Mouse (Mus musculus): Measurements from ENCODE around the gene Slc26a5.

The Slc26a5 gene

DNA sequence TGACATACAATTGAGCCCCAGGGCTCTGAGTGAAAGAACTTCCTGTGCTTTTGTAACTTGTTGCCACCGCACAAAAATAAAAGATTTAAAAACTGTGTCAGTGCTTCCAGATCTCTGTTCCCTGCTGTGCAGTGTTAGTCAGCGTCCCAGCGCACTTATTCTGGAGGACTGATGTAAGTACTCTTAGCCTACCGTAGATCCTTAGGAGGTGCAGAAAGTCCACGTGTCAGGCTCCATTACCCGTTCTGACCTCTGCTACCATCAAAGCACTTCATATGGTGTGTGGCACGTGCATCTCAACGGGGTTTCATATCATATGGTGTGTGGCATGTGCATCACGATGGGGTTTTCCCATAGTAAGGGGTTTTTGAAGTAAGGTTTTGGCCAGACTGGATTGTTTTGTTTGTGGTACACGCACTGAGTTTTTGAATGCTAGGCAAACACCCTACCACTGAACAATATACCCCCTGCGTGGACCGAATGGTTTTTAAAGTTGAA lies 61.7 kb downstream of the Slc26a5 start:
- DNase-seq: no peak

DNA sequence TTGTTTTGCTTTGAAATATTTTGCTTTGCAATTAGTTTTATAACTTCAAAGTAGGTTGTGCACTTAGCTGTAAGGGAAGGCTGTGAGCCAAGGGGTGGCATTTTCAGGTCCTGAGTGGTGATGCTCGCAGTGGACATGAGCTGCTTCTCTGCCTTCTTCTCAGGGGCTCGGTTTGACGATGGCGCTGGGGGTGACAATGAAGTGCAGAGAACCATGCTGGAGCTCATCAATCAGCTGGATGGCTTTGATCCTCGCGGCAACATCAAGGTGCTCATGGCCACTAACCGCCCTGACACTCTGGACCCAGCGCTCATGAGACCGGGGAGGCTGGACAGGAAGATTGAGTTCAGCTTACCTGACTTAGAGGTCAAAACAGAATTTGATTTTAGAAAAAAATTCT lies 62.5 kb downstream of the Slc26a5 start:
- DNase-seq: no peak

DNA sequence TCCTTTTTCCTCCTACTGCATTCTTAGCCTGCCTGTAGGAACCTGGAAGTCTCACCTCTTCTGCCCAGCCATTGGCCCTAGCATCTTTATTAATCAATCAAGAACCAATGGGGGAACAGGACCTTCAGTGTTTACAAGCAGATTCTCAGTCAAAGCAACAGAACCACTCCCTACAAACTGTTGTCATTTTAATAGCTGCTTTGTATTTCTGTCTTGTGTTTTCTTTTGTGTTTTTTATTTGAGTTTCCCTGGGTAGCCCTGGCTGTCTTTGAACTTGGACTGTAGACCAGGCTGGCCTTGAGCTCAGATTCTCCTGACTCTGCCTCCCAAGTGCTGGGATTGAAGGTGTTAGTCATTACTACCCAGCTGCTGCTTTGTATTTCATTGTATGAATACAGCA lies 73.2 kb downstream of the Slc26a5 start:
- no peak for DNase-seq

DNA sequence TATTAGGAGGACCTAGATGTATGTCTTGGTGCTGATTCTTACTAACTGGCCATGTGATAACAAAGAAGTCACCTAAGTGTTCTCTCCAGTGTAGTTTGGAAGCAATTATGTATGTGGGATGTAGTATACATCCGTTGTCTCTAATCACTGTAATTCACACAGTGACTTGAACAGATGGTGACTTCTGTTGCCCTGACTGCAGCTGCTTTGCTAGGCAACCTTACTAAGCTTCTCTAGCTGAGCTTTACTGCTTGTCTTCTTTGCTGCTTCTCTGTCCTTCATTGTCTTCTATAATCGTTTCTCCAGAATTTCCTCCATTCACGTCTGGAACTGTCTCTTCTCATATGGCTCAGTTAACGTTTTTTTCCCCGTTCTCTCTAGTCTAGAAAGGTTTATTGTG lies 76.3 kb downstream of the Slc26a5 start:
- DNase-seq: no peak

DNA sequence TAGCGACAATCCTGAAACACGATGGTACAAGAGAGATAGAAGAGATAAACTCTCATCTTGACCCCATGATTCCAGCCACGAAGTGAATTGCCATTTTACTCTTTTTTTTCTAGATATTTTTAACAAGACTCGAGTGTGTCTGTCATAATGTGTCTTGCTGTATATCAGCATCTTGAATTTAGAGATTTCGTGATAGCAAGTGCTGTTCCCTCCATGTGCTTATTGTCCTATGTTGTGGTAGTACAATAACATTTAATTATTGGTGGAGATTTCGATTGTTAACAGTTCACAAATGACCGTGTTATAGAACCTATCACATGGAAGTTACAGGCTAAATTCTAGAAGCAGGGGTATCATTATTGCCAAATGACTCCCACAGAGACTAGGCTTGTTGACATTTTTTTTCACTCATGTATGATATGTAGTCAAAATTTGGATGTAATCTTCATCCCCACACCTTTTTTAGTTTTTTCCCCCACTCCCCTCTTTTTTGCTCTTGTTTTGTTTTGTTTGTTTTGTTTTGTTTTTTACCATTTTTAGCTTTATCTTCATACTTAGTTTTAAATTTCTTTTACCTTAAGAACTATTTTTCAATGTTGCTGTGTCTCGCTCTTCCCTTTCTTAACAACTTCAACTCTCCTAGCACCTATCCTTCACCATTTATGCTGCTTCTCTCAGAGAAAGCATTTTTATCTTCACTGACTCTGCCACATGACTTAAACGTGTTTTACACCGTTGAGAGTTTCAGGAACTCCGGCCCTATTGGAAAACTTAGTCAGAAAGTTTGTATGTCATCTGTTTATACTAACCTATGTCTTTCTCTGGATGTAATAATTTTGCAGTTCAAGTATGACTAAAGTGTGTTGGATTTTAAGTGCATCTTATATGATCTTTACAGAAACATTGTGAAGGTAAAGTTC lies 78.0 kb downstream of the Slc26a5 start:
- no peak for DNase-seq

DNA sequence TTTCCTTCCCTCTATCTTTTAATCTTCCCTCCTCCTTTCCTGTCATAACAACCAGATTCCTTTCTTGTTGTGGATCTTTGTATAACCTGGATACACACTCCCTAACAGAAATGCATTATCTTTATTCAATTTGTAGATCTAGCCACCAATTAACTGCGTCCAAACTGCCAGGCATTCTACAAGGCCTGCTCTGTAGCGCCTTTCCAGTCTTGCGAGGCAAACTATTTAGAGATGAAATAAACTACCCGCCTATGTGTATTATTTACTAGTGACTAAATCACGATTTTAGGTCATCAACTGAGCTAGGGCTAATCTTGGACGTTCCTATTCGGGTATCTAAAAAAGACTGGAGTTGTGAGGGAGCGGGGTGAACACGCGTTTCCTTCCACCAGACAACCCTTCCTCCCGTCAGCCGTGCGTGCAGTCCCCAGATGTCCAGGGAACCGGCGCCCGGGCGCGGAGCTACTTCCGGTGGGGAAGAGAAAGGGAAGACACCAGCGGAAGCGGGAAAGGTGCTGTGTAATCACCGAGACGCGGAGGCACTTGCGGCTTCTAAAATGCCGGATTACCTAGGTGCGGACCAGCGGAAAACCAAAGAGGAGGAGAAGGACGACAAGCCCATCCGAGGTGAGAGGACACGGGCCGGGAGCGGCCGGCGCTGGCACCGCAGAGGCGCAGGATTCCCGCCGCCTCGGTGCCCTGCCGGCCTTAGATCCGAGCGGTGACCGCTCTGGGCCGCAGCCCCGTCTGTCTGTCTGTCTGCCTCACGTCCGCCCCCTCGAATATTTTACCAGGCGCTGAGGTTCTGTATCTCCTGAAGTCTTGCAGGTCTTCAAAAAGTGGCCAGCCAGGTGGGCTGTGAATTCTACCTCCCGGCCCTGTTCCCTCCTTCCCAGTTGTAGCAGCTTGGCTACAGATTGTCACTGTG lies 78.9 kb downstream of the Slc26a5 start:
- peak; percentile 93 for DNase-seq

DNA sequence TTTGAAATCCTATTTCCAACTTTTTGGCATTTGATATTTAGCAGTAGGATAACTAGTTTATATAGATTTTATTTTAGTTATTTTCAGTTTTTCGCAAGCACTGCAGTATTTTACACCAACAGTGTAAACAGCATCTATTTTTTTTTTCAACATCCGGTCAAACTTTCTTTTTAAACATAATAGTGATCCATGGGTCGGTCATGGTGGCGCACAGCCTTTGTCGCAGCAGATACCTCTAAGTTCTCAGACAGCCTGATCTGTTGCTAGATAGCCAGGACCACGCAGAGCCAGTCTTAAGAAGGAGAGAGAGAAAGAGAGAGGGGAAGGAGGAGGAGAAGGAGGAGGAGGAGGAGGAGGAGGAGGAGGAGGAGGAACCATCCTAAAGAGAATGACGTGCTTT lies 79.6 kb downstream of the Slc26a5 start:
- DNase-seq: no peak

DNA sequence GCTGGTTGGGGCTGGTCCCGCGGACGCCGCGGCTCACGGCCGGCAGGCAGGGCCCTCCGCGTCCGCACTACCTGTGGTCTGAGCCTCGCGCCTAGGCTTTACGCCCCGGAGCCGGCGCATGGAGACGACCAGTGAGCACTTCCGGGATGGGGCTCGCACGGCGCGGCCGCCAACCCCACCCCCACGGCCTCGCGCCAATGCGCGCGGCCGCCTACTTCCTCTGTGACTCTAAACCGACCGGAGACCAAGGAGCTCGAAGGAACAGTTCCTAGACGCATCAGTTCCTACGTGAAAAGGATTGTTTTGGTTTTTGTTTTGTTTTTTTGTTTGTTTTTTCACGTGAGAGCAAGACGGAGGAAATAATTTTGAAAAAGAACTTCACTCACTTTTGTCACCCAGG lies 80.4 kb downstream of the Slc26a5 start, which contains the start of the genes Dnajc2 and Psmc2:
Gene Dnajc2 (minus strand): TSS at position 199 of the 400 bp plus-strand sequence.
Gene Psmc2 (plus strand): TSS at position 231 of the 400 bp plus-strand sequence.
- DNase-seq: peak; percentile 94

DNA sequence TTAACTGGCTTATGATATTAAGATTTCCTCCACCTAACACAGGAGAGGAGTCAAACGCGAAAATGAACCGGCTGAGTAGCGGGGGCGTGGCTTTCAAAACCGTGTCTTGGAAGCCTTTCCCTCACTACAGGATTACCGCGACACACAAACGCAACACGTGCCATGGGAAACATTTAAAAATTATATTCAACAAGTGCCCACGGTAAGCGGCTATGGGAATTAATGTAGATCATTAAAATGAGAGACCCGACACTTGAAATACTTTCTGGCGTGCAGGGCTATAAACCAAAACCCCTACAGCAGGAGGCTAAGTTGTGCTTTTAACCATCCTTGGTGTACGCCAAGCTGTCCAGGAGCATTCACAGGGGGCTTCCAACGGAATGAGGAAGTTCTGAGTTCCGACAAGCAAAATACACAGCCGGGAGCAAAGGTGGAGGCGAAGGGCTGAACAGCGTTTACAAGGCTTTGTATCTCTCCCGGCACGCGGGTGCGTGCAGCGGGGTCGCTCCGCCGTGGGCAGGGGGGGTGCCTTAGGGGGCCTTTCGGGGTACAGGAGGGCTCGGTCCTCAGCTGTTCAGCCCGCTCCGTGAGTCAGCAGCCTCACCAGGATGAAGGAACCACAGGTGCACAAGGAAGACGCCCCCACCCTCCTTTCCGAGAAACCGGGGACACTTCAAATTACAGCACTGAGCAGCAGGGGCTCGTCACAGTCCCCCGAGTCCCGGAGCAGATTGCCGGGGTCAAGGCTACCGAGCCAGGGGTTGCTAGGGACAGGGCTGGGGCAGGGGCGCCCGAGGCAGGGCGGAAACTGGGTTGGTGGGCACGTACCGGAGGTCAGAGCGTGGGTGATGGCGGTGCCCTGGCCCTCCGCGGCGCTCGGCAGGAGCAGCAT lies 81.0 kb downstream of the Slc26a5 start:
- peak; percentile 21 for DNase-seq

DNA sequence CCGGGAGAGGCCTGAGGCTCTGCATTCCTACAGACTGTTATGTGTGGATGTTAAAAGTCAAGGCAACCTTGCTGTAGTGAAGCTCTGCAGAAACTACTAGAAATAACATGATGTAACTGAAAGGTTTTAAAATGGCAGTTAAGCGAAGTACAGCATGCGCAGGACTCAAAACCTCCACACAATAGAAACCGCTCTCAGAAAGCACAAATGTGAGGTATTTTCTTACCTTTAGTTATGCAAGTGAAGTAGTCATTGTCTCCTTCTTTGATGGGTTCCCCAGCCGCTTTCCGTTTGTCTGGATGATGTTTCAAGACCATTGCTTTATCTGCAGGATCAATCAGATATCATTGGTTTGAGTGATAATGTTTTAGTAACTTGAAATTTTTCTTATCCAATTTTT lies 88.9 kb downstream of the Slc26a5 start:
- no peak for DNase-seq

DNA sequence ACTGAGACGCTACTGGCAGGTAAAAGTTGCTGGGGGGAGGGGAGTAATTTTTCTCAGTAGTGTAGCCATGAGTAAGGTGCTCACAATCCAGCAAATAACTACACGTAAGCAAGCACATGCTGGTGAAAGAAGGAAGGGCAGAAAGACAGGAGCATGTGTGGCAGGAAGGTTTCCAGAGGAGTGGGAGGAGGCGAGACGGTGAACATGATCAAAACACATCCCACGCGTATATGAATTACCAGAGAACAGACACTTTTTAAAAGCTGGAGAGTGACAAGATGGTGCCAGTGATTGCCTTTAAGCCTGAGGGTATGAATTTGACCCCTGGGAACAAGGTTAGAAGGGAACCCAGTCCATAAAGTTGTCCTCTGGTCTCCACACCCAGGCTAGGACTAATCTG lies 95.6 kb downstream of the Slc26a5 start:
- no peak for DNase-seq

DNA sequence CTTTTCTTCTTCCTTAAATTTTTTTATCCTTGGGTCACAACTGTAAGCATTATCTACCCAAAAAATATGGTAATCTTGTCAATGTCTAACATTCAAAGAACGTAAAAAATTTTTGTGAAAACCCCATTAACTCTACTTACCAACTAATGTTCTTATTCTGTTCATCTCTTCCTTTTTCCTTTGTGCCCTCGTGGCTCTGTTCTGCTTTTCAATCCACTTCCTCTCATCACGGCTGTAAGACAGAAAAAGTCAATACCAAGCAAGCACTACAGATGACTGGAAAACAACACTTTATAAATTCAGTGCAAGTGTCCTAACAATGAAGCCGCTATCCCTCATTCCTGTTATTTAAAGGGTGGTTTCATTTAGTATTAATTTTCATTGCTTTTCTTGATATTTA lies 96.9 kb downstream of the Slc26a5 start:
- no peak for DNase-seq
